Mouse (Mus musculus): ENCODE measurements around the gene Dda1. TPM values are rescaled to one million over a fixed set of nuclear protein-coding genes. Genes with fewer than 3 reads are reported as not detected.

The Dda1 gene
- polyA plus RNA-seq, 1 experiment from 2014 or later = 91.7 TPM

DNA sequence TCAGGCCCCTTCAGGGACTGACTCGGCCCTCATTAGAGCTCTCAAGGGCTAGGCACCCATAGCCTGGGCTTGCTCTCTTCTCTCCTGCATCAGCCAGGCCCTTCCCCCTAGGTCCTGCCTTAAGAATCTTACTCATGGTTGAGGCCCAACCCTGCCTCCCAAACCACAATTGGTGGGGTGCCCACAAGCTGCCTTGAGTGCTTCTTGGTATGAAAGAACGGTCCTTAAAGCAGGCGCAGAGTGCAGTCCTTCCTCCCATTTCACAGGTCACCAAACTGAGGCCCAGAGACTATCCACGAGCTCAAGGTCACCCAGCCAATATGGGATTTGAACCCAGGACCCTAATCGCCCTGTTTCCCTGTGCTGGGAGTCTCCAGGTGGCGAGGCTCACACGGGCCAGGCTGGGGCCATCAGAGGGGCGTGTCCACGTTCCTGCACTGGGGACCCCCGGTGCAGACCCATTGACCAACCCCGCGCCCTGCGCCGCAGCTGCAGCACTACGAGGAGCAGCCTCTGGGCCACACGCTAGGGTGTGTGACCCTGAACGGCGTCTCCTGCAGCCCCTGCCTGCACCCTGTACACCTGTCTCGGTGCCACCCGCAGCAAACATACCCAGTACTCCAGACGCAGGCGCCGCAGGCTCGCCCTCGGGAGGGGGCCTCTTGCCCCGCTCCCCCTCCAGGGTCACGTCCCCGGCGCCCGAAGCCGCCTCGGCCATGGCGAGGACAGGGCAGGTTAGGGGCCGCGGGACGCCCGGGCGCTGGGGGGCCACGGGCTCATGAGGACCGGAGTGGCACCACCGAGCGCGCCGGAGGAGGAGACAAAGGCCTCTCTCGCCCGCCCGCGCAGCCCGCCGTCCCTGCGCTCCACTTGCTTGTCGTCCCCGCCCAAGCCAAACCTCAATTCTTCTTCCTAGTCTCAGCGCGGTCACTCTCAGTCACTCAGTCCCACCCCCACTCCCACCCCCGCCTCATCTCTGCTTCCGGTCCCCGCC lies 16.4 kb downstream of the Dda1 start, which contains the start of gene Ano8:
Gene Ano8, minus strand, starts transcription at position 822 of the 994 bp plus-strand sequence.
- peak within 1 kb of the TSS; percentile 73 for H3K27ac ChIP-seq (ENCODE audit: low read length)
- no peaks in the 10 kb centered on the region for H3K27me3 ChIP-seq (replicated peaks; ENCODE audit: control insufficient read depth, insufficient read depth, low read length)
- peak within 1 kb of the TSS; percentile 86 for H3K9ac ChIP-seq (ENCODE audit: low read depth, low read length)
- peak; percentile 67 for ATAC-seq
- H3K4me3 ChIP-seq (ENCODE audit: low read length) = peak within 1 kb of the TSS; percentile 82
- peak within 1 kb of the TSS; percentile 97 for H3K4me2 ChIP-seq (ENCODE audit: low read depth, low read length)
- H3K9me3 ChIP-seq (ENCODE audit: control insufficient read depth, low read length) = no peaks in the 10 kb centered on the region
- peaks cover 24% of the 10 kb centered on the region for H3K4me1 ChIP-seq (ENCODE audit: control insufficient read depth, insufficient read depth, low read length)
- H3K36me3 ChIP-seq (ENCODE audit: control insufficient read depth, insufficient read depth, low read length) = no peaks in the 10 kb centered on the region
- WGBS = 6% methylated on average over 57 of the region's 58 CpGs

DNA sequence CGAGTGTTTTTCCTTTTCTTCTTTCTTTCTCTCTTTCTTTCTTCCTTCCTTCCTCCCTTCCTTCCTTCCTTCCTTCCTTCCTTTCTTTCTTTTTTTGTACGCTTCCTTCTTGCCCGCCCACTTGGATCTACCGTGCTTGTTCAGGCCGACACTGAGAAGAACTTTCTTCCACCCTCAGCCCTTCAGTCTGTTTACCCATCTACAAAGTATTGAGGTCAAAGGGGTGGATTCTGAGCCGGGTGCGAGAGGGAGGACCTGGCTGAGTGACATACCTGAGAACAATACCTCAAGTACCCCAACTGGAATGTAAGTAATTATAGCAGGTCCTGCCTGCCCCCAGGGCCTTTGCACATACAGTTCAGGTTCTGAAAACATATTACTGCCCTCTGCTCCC lies 17.1 kb downstream of the Dda1 start:
- Histone ChIP-seq H3K9ac (ENCODE audit: low read depth, low read length) (peak overlapping the region; percentile 86), H3K27ac (ENCODE audit: low read length) (peak overlapping the region; percentile 45), H3K4me2 (ENCODE audit: low read depth, low read length) (peak overlapping the region; percentile 97), H3K4me3 (ENCODE audit: low read length) (peak overlapping the region; percentile 82), H3K9me3 (ENCODE audit: control insufficient read depth, low read length) (no peaks in the 10 kb centered on the region), H3K36me3 (ENCODE audit: control insufficient read depth, insufficient read depth, low read length) (peaks cover 4% of the 10 kb centered on the region; the same call in 1 of the 2 replicates), H3K4me1 (ENCODE audit: control insufficient read depth, insufficient read depth, low read length) (peaks cover 24% of the 10 kb centered on the region), H3K27me3 (replicated peaks; ENCODE audit: control insufficient read depth, insufficient read depth, low read length) (no peaks in the 10 kb centered on the region)
- no peak for ATAC-seq
- WGBS = 5% methylated on average over 7 of the region's 7 CpGs

DNA sequence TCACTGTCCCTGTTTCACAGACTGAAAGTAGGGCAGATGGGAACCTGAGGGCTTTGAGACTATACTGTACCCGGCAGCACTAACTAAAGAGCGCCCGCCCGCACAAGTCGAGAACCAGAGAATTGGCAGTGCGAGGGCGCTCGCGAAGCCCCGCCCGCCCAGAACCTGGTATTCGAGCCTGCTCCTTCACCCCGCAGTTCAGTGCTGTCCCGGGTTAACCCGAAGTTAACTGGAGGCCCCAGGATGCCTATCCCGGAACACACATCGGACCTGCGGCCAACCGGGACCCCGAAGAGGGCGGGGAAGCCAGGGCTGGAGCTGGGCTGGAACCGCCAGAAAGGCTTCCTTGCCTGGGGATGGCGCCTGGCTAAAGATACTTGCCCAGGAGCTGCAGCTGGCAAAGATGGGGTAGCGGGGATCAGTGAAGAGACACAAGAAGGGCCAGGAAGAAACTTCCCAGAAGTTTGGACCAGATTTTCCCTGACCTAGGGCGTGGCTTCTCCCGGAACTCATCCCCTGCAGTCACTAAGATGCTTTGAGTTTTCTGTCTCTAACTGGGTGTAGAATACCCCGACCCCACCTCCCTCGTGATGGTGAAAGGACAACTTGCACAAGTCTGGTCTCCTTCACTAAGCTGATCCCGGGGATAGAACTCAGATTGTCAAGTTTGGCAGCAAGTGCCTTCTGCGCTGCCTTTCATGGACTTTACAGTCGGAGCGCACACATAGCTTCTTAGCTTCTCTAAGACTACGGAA lies 18.9 kb downstream of the Dda1 start, which contains the start of gene Gtpbp3:
Gene Gtpbp3, plus strand, starts transcription at position 413 of the 755 bp plus-strand sequence.
- WGBS = 0% methylated on average over 33 of the region's 33 CpGs
- H3K36me3 ChIP-seq (ENCODE audit: control insufficient read depth, insufficient read depth, low read length) = peaks cover 12% of the 10 kb centered on the region; the same call in 1 of the 2 replicates
- H3K4me3 ChIP-seq (ENCODE audit: low read length) = peak within 1 kb of the TSS; percentile 62
- H3K9ac ChIP-seq (ENCODE audit: low read depth, low read length) = peak within 1 kb of the TSS; percentile 85
- H3K9me3 ChIP-seq (ENCODE audit: control insufficient read depth, low read length) = no peaks in the 10 kb centered on the region
- peaks cover 24% of the 10 kb centered on the region for H3K4me1 ChIP-seq (ENCODE audit: control insufficient read depth, insufficient read depth, low read length)
- peak within 1 kb of the TSS; percentile 95 for H3K27ac ChIP-seq (ENCODE audit: low read length)
- no peaks in the 10 kb centered on the region for H3K27me3 ChIP-seq (replicated peaks; ENCODE audit: control insufficient read depth, insufficient read depth, low read length)
- ATAC-seq = peak; percentile 61
- H3K4me2 ChIP-seq (ENCODE audit: low read depth, low read length) = peak within 1 kb of the TSS; percentile 99

DNA sequence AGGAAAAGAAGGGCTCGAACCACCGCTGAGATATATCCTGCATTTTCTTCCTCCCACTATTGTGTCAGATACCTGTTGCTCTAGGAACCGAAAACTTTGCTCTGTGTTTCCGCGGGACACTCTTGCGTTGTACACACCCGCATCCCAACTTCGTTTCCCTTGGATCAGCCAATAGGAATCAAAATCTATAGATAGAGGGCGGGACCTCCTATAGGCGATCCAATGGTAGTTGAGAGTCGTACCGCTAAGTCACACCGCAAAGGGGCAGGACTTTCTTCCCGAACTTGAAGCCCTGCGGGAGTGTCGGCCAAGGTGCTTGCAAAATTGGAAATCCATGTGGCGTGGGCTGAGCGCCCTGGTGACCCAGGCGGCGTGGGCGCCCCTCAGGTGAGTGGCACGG lies 19.5 kb downstream of the Dda1 start:
- WGBS = under 1% methylated on average over 22 of the region's 22 CpGs
- Histone ChIP-seq H3K9ac (ENCODE audit: low read depth, low read length) (peak overlapping the region; percentile 85), H3K4me3 (ENCODE audit: low read length) (peak overlapping the region; percentile 62), H3K4me1 (ENCODE audit: control insufficient read depth, insufficient read depth, low read length) (peaks cover 24% of the 10 kb centered on the region), H3K27me3 (replicated peaks; ENCODE audit: control insufficient read depth, insufficient read depth, low read length) (no peaks in the 10 kb centered on the region), H3K36me3 (ENCODE audit: control insufficient read depth, insufficient read depth, low read length) (peaks cover 12% of the 10 kb centered on the region; the same call in 1 of the 2 replicates), H3K9me3 (ENCODE audit: control insufficient read depth, low read length) (no peaks in the 10 kb centered on the region), H3K27ac (ENCODE audit: low read length) (peak overlapping the region; percentile 95), H3K4me2 (ENCODE audit: low read depth, low read length) (peak overlapping the region; percentile 99)
- peak; percentile 82 for ATAC-seq

- Histone ChIP-seq H3K4me3 (ENCODE audit: low read length) (no peak overlapping the region), H3K36me3 (ENCODE audit: control insufficient read depth, insufficient read depth, low read length) (peaks cover 14% of the 10 kb centered on the region; the same call in 1 of the 2 replicates), H3K4me2 (ENCODE audit: low read depth, low read length) (no peak overlapping the region), H3K27me3 (replicated peaks; ENCODE audit: control insufficient read depth, insufficient read depth, low read length) (no peaks in the 10 kb centered on the region), H3K27ac (ENCODE audit: low read length) (peak overlapping the region; percentile 37; the same call in 1 of the 2 replicates), H3K4me1 (ENCODE audit: control insufficient read depth, insufficient read depth, low read length) (peaks cover 27% of the 10 kb centered on the region), H3K9ac (ENCODE audit: low read depth, low read length) (no peak overlapping the region), H3K9me3 (ENCODE audit: control insufficient read depth, low read length) (no peaks in the 10 kb centered on the region)
- peak; percentile 61 for ATAC-seq
- WGBS = 19% methylated on average over 16 of the region's 16 CpGs
Observed at GRCm38 (mm10) chr8:71495039-71495438, 26.0 kb downstream of the Dda1 start.

DNA sequence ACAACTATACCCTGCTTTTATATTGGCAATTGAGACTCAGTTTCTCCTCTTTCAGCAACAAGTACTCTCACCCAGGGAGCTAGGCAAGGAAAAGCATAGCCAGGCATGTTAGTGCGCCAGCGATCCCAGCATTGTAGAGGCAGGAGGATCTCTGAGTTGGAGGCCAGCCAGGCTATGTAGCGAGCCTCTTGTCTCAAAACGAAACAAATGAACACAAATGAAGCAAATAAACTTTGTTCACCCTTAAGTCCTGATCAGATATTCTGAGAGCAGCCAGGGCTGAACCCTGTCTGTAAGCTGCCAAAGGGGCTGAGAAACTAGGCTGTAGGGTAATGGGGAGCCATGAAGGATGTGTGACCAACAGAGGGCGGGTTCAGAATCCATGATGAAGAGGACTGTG lies 26.8 kb downstream of the Dda1 start:
- Histone ChIP-seq H3K27me3 (replicated peaks; ENCODE audit: control insufficient read depth, insufficient read depth, low read length) (no peaks in the 10 kb centered on the region), H3K9ac (ENCODE audit: low read depth, low read length) (no peak overlapping the region), H3K4me1 (ENCODE audit: control insufficient read depth, insufficient read depth, low read length) (peaks cover 27% of the 10 kb centered on the region), H3K9me3 (ENCODE audit: control insufficient read depth, low read length) (no peaks in the 10 kb centered on the region), H3K4me3 (ENCODE audit: low read length) (no peak overlapping the region), H3K36me3 (ENCODE audit: control insufficient read depth, insufficient read depth, low read length) (peaks cover 11% of the 10 kb centered on the region; the same call in 1 of the 2 replicates), H3K4me2 (ENCODE audit: low read depth, low read length) (no peak overlapping the region), H3K27ac (ENCODE audit: low read length) (peak overlapping the region; percentile 60)
- no peak for ATAC-seq
- WGBS = 79% methylated on average over 5 of the region's 5 CpGs

GRCm38 (mm10) chr8:71496481-71496880 lies 27.5 kb downstream of the Dda1 start:
- H3K4me2 ChIP-seq (ENCODE audit: low read depth, low read length) = no peak overlapping the region
- peak; percentile 24; the same call in 1 of the 2 replicates for ATAC-seq
- H3K9ac ChIP-seq (ENCODE audit: low read depth, low read length) = 0 out of 2 replicates have a peak overlapping the region, but pooled peaks have one; percentile 22
- no peaks in the 10 kb centered on the region for H3K27me3 ChIP-seq (replicated peaks; ENCODE audit: control insufficient read depth, insufficient read depth, low read length)
- peak overlapping the region; percentile 60 for H3K27ac ChIP-seq (ENCODE audit: low read length)
- peaks cover 10% of the 10 kb centered on the region; the same call in 1 of the 2 replicates for H3K36me3 ChIP-seq (ENCODE audit: control insufficient read depth, insufficient read depth, low read length)
- peaks cover 27% of the 10 kb centered on the region for H3K4me1 ChIP-seq (ENCODE audit: control insufficient read depth, insufficient read depth, low read length)
- H3K9me3 ChIP-seq (ENCODE audit: control insufficient read depth, low read length) = no peaks in the 10 kb centered on the region
- 44% methylated on average over 11 of the region's 11 CpGs for WGBS
- H3K4me3 ChIP-seq (ENCODE audit: low read length) = no peak overlapping the region

DNA sequence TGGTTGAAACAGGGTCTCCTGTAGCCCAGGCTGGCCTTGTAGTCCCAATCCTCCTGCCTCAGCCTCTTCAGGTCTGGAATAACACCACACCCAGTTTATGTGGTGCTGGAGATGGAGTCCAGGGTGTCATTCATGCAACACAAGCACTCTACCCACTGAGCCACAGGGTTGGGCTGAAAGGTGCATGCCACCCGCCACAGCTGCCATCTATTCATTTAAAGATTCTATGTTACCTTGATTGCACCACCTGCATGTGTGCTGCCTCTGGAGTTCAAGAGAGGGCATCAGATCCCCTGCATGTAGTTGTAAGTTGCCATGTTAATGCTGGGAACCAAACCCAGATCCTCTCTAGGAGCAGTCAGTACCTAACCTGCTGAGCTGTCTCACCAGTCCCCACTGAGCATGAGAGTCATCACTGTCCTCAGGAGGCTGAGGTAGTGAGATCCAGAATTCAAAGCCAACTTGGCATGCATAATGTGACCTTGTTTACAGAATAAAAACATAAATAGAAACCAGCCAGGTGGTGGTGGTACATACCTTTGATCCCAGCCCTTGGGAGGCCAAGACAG lies 28.2 kb downstream of the Dda1 start:
- no peak for ATAC-seq

More for the DNA sequence above, 28.2 kb downstream of the Dda1 start:
- Histone ChIP-seq H3K27ac (ENCODE audit: low read length) (no peak overlapping the region), H3K36me3 (ENCODE audit: control insufficient read depth, insufficient read depth, low read length) (peaks cover 9% of the 10 kb centered on the region; the same call in 1 of the 2 replicates), H3K4me3 (ENCODE audit: low read length) (no peak overlapping the region), H3K9me3 (ENCODE audit: control insufficient read depth, low read length) (no peaks in the 10 kb centered on the region), H3K9ac (ENCODE audit: low read depth, low read length) (no peak overlapping the region), H3K4me2 (ENCODE audit: low read depth, low read length) (no peak overlapping the region), H3K4me1 (ENCODE audit: control insufficient read depth, insufficient read depth, low read length) (peaks cover 27% of the 10 kb centered on the region), H3K27me3 (replicated peaks; ENCODE audit: control insufficient read depth, insufficient read depth, low read length) (no peaks in the 10 kb centered on the region)
- WGBS = 96% methylated on average over 1 of the region's 1 CpGs
